Mouse (Mus musculus) cerebellum, postnatal 4 days (tissue): Measurements from ENCODE around the gene Vamp8.

ENCODE experiments used
- DNase-seq, 2 experiments: peaks; one replicate each; pipeline ENCODE4 v3.0.0; 2022; ENCODE audit warnings: low spot score in 2 of 2, mixed read lengths in 1 of 2

Gene Vamp8

GRCm38 (mm10) chr6:72405356-72405755, 14.9 kb upstream of the Vamp8 start:
- no peak for DNase-seq

- DNase-seq = peak in 1 of 2 experiments; percentile 67
Observed at GRCm38 (mm10) chr6:72401875-72402274, 11.4 kb upstream of the Vamp8 start.

DNA sequence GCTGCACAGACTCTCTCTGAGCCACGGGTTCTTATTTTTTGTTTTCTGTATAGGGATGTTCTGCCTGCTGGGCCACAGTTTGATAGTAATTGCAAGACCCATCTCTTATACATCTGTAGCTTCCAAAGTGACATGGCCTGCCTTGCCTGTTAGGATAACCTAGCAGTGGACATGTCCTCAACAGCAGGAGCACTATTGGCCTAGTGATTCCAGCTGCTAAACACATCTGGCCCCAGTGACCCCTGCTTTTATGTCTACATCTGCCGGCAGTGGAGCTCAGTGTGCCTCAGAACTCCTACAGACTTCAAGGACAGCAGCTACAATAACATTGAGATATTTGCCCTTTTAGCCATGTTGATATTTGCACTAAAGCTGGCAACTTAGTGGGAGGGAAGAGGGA, 9.5 kb upstream of the Vamp8 start:
- no peak for DNase-seq

DNA sequence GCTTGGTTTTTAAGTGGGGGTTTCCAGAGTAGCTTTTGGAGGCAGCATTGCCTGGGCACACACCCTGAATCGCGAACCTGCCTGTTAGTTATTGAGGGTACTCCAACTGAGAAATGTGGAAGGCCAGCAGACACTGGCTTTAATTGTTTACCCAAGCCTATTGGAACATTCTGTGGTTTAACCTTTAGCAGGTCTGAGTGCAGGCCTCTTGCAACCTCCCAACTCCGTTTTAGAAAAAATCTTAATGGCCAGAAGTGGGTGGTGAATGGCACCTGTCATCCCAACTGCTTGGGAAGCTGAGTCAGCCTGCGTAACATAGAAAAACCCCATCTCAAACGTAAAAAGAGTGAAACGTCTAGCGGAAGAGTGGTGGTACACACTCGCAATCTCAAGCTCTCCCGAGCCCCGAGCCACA, 6.3 kb upstream of the Vamp8 start:
- no peak for DNase-seq

GRCm38 (mm10) chr6:72392341-72392740, 1.8 kb upstream of the Vamp8 start:
- DNase-seq = no peak

DNA sequence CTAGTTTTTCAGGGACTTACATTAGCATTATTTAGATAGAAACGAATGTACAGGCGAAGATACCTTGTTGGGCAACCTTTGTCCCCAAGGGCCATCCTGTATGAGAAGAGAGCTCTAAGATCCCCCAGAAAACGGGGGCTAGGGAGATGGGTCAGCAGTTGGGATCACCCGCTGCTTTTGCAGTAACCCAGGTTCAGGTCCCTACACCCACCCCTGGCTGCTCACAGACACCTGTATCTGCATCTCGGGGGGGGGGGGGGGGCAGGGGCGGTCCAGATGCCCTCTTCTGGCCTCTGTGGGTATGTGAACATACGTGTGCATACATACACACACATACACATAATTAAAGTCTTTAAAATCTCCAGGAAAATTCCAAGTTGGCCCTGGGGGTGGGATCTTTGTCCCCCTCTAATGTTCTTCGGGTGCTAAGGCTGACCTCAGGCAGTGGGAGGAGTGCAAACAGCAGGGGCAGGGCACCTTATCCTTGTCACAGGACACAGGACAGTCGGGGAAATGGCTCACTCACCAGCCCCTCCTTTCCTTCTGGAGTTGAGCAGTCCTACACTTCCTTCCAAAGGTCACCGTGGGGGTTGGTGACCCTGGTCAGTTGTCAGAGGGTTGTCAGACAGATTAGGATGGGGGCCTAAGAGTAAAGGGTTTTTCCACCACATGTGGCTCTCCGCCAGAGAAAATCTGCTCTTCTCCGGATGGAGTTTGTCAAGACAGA, 455 bp upstream of the Vamp8 start:
- no peak for DNase-seq

DNA sequence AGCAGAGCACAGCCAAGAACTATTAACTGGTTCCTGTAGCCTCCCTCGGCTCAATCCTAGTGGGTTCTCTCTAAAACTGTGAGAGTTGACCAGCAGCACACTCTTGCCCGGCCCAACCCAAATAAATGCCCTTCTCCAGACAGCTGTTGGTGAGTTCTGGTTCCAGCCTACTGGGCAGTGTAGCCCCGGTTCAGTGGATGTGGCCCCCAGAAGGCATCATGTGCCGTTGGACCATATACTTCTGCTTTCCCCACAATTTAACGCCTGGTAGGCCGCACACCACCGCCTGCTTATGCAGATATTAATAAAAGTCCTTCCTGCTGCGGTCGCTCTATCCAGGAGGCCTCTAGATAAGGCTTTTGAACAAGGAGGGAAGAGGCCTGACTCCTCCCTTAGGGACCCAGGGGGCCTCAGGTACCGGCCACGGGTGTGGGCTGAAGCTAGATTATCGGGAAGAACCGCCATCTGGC, 997 bp downstream of the Vamp8 start:
- DNase-seq = no peak

DNA sequence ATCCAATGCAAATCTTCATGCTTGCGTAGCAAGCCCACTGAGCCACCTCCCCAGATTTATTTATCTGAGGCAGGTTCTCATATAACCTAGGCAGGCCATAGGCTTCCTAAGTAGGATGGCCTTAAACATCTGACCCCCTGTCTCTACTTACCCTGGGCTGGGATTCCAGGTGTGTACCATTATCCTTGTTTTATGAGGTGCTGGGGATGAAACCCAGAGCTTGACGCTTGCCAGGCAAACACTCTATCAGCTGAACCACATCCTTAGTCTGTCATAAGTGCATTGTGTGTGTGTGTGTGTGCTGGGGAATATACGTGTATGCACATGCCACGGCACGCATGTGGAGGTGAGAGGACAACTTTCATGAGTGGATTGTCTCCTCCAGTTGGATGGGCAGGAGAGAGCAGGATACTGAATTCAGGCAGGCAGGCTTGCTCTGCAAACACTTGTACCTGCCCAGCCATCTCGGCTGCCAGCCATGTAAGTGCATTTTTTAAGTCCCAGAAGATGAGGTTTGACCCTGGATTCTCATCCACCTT, 1.6 kb downstream of the Vamp8 start:
- DNase-seq = no peak

GRCm38 (mm10) chr6:72388266-72388665, 2.2 kb downstream of the Vamp8 start:
- no peak for DNase-seq

DNA sequence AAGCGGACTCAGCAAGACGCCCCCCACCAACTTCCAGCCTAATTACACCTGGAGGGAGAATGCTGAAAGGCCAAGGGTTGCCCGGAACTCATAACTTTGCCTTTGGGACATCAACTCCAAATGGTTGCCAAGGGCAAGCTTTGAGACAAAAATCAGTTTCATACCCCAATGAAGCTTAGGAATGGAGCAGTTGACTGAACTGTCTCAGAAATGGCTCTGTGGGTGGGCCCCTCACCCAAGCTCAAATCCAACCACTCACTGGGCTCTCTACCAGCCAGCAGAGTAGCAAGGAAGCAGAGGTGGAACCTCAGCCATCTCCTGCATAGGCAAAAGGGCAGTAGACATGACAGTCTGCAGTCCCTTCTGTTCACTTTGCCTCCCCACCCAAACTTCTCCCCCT, 2.7 kb downstream of the Vamp8 start:
- no peak for DNase-seq

- DNase-seq = no peak
Observed at GRCm38 (mm10) chr6:72386561-72386960, 3.9 kb downstream of the Vamp8 start.

DNA sequence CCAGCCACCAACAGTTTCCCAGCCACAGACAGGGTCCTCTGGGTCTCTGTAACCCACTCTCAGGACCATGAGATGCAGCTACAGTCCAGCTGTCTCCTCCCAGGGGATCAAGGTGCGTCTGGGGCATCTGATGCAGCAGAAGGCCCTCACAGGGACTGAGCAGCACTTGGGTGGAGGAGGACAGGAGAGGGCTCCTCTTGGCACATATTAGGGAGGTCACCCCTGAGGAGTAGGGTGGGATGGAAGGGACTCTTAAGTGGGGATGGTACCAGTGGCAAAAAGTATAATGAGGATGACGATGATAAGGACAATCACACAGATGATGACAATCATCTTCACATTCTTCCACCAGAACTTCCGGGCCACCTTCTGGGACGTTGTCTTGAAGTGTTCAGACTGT, 5.2 kb downstream of the Vamp8 start:
- DNase-seq = no peak

GRCm38 (mm10) chr6:72383952-72384351, 6.6 kb downstream of the Vamp8 start:
- DNase-seq = no peak

DNA sequence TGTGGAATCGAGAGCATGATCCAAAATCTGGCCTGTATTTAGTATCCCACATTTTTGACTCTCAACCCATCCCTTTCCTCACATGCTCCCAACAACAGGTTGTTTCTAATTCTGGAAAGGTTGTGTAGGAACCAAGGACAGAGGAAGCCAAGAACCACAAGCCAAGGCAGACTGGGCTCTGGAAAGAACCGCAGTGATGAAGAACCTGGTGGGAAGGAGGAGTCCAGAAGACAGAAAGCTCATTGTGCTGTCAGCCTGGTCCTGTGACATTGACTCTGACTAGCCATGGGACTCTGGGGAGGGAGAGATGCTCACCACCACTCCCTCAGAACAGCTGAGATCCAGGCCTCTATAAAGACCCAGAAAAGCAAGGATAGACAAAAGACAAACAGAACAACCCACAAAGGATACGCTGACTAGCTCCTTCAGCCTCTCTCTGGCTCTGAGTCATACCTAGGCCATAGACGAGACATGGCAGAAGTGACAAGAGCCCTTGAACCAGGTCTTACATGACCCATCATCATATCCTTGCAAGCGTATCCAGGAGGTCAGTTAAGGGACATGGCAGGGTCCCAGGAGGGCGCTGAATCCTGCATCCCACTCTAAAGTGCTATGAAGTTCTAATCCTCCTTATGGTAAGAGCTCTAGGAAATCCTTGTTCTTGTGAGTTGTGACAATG, 7.2 kb downstream of the Vamp8 start:
- DNase-seq = no peak

GRCm38 (mm10) chr6:72382494-72382893, 8.0 kb downstream of the Vamp8 start:
- no peak for DNase-seq

DNA sequence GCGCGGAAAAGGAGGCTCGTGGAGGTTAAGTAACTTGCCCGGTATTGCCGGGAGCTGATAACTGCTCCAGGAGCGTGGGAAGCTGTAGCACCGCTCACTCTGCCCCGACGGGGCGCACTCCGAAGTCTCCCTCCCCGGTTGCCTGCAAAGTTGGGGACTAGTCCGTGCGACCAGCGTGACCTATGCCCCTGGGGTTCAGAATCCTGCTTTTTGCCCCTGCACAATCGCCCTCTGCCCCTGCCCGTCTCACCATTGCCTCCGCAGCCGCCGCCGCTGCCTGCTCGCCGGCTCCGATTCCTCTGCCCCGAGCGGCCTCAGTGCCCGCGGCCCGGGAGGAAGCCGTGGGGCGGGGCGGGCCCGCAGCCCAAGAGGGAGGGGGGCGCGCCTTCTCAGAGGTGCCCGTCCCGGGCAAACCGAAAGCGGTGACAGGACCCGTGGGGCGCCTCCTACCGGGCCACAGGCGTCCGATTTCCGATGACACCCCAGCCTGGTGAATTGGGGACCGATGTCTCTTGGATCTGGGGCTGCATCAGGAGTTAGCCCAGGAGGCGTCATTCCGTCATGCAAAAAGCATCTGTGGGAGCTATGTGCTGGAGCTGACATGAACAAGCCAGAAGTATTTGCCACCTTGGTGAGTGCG, 10.3 kb downstream of the Vamp8 start, which contains the start of gene Vamp5:
Gene Vamp5 (minus strand): TSS at position 338 of the 640 bp plus-strand sequence.
- DNase-seq = peak in 1 of 2 experiments; percentile 30

DNA sequence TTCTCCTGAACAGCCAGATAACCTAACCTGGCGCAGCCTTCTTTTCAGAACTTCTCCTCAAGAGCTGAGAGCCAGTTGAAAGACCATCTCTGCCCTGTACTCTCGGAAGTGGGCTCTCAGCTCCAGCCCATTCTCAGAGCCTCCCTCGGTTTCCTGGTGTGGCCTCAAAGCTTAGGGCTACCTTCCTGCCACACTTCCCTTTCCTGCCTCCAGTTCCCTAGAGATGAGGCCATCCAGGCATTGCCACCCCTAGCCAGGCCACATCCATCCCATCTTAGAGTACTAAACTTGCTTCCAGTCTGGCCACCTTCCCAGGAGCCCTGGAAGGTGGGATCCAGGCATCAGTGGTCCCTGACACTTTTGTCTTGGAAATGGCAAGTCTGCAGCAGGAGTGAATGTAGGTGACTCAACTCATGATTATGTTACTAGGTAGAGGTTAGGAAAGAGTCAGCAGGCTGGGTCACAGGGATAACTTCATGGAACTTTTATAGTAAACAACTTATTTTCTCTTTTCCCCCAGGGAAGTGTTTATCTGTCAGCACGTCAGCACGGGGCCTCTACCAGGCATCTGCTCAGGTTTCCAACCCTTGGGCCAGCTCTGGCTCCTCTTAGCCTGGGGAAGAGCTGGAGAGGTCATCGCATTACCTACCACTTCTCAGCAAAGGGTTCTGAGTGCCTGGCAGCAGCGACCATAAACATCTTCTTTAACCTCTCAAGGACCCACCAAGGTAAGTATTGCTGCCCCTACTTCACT, 10.9 kb downstream of the Vamp8 start:
- no peak for DNase-seq

DNA sequence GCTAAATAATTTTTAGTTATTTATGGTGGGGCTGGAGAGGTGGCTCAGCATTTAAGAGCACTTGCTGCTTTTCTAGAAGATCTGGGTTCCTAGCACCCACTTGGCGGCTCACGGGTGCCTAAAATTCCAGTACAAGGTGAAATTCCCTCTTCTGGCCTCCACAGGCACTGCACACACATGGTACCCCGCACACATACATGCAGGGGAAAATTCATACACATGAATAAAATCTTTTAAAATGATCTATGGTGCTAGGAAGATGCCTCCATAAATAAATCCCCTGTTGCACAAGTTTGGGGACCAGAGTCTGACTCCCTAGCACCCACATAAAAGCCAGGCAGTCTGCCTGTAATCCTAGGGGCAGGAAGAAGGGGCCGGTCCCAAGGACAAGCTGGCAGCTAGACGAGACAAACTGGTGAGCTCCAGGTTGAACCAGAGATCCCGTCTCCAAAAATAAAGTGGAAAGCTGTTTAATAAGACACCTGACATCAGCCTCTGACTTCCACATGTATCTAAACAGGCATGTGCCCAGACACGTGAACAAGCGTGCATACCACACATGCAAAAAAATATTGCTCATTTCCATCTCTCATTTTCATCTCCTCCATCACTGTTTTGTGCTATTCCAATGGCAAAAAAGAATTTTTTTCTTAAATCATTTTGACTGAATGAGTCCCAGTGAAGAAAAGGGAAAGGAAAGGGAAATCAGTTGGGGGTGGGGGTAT, 11.8 kb downstream of the Vamp8 start:
- DNase-seq = no peak

- no peak for DNase-seq
Observed at GRCm38 (mm10) chr6:72374820-72375563, 15.5 kb downstream of the Vamp8 start.

DNA sequence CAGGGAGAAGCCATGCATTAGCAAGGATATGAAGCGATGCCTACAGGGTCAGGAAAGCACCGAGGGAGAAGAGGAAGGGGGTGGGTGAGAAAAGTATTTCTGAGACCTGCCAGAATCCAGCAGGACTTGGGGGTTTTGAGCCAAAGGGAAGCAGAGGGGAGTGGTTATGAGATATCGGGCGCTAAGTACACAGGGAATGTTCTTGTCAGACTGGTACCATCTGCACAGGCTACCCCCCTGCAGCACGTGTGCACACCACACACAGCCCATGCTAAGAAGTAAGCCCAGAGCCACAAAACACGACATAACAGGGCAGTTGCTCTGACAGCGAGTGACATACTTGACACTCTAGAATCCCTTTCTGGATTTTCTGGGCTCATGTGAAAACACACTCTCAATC, 16.3 kb downstream of the Vamp8 start:
- no peak for DNase-seq
